Mouse (Mus musculus) forebrain, embryonic 10.5 days (tissue): ENCODE data around the gene Cdc42ep2. TPM values are rescaled to one million over a fixed set of nuclear protein-coding genes. Genes with fewer than 3 reads are reported as not detected.

Experiments
- DNase-seq: peaks from one replicate; pipeline ENCODE4 v3.0.0-alpha.2; 2017; ENCODE audit warnings: low spot score; ENCODE audit errors: extremely low spot score
- H3K27ac ChIP-seq: fragments of 300-500 bp; sonication (generic); 2 replicates; pipeline ENCODE4 v1.5.1; 2016; ENCODE audit warnings: mild to moderate bottlenecking
- H3K27me3 ChIP-seq: fragments of 300-500 bp; sonication (generic); 2 replicates; pipeline ENCODE4 v1.6.1; 2016; ENCODE audit warnings: mild to moderate bottlenecking; ENCODE audit not compliant: poor library complexity, severe bottlenecking
- H3K36me3 ChIP-seq: fragments of 300-500 bp; sonication (generic); replicated peaks from 2 replicates; pipeline ENCODE4 v1.6.1; 2016; ENCODE audit warnings: mild to moderate bottlenecking, moderate library complexity
- H3K4me1 ChIP-seq: fragments of 300-500 bp; sonication (generic); 2 replicates; pipeline ENCODE4 v1.6.1; 2016
- H3K4me3 ChIP-seq: fragments of 300-500 bp; sonication (generic); 2 replicates; pipeline ENCODE4 v1.5.1; 2016; ENCODE audit warnings: mild to moderate bottlenecking, moderate library complexity
- H3K9me3 ChIP-seq: fragments of 300-500 bp; sonication (generic); 2 replicates; pipeline ENCODE4 v1.6.1; 2016; ENCODE audit warnings: mild to moderate bottlenecking, moderate library complexity
- WGBS: fragments of 180-500 bp; shearing (Covaris S2); methylation state at CpG from one replicate; pipeline ENCODE4 v1.1.7; 2016; 5-methylcytosine and 5-hydroxymethylcytosine counted together
- polyA plus RNA-seq: library from polyadenylated mRNA; unstranded; fragments of >200 nt; fragmentation: Nextera tagmentation; extraction: Ambion mirVana; gene quantifications from 2 replicates; pipeline ENCODE4 v1.2.1, GENCODE M21; 2016

The Cdc42ep2 gene
- polyA plus RNA-seq, 1 experiment from 2014 or later: 1.5 TPM

DNA sequence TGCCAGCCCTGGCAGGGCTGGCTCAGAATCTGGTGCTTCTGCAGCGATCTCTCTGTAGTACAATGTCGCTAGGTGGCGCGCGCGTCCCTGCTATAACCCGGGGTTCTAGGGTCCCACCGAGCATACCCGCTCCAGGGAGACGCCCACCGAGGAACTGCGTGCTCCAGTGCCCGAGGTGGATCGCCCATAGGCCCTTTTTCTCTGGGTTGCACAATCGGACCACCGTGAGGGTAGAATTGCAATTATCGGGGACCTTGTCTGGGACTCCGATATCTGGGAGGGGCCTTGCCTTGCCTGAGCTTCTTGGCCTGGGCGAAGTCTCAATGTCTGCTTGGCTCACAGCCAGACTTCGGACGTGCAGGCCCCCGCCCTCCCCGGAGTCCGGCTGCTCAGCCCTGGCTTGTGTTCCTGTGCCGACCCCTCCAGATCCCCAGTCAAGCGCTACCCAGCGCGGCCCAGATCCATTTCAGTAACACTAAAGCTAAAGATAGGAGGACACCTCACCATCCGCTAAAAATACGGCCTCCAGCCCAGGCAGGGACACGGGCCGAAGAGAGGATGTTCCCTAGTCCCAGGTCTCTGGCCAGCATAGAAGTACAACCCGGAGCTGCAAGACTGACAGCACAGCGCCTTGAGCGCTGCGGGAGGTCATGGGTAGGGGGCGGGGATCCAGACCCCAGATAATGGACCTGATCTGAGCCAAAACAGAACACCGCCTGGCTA lies 465 bp downstream of the Cdc42ep2 start:
- no peaks in the 10 kb centered on the region for H3K36me3 ChIP-seq
- H3K27me3 ChIP-seq: peaks cover 26% of the 10 kb centered on the region
- H3K9me3 ChIP-seq: no peaks in the 10 kb centered on the region
- H3K4me1 ChIP-seq: peaks cover 49% of the 10 kb centered on the region
- under 1% methylated on average over 38 of the region's 38 CpGs for WGBS
- H3K4me3 ChIP-seq: peak overlapping the region; percentile 62
- peak overlapping the region; percentile 63 for H3K27ac ChIP-seq
- DNase-seq: peak; percentile 88

DNA sequence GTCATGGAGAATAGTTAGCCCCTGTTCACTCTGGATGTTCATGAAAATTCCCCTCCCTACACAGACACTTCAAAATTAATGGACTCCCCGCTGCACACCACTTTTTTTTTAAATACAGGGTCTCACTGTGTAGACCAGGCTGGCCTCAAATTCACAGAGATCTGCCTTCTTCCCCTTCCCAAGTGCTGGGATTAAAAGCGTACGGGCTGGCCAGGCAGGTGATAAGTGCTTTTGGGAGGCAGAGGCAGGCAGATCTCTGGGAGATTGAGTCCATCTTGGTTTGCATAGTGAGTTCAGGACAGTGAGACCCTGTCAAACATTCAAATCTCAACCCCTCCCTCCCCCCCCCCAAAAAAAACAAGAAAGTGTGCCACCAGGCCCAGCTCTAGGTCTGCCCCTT lies 1.7 kb downstream of the Cdc42ep2 start:
- Histone ChIP-seq H3K27ac (no peak overlapping the region), H3K4me1 (peaks cover 41% of the 10 kb centered on the region), H3K27me3 (peaks cover 26% of the 10 kb centered on the region), H3K4me3 (no peak overlapping the region), H3K36me3 (peaks cover 2% of the 10 kb centered on the region; the same call in 1 of the 2 replicates), H3K9me3 (no peaks in the 10 kb centered on the region)
- DNase-seq: no peak
- WGBS: 98% methylated on average over 3 of the region's 3 CpGs

DNA sequence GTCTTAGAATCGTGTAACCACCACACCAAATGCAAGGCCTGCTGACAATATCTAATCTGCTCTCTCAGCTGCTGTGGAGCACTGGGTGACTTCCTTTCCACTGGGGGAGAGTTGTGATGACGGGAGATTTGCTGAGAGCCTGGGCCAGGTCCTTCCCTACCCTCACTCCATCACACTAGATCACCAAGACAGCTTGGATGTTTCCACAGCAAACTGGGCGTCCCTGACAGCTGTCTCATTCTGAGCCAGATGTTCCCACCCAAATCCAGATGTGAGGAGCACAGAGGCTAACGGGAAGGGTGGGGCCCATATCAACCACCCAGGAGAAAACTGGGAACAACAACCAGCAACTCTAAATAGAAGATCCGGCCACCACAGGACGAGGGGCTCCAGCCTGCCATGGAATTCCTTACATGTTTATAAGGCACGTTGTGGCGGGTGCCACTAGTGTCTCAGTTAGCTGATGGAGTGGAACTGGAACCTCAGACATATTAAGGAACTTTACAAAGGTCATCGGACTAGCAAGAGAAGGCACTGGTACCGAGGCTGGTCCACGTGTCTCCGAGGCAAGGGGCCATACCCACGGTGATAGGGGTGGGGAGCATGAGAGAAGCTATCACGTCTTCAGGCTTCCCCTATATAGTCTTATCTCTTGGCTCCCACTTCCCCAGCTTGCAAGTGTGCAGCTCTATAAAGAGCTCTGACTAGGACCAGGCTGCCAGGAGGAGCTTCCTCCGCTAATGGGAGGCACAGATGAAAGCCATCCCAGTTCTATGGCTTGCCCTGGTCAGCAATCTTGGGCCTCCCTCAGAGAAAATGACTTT lies 2.3 kb downstream of the Cdc42ep2 start:
- 82% methylated on average over 15 of the region's 15 CpGs for WGBS
- 0 out of 2 replicates have a peak overlapping the region, but pooled peaks have one; percentile 8 for H3K27ac ChIP-seq

DNA sequence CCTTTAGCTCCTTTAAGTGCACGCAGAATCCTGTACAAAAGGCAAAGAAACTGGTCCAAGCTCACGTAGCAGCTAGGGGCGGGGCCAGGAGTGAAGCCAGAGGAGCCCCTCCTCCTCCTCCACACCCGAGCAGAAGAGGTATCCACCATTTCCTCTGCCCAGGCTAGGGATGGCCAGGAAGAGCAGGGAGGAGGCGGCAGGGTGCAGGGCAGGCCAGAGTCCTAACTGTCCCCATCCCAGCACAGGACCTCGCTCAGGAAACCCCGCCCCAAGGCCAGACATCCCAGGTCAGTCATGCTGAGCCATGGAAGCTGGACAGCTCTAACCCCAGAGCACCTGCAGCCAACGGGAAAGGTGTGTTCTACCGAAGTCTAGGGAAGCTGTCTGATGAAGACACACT lies 2.9 kb downstream of the Cdc42ep2 start:
- peak overlapping the region; percentile 23 for H3K4me3 ChIP-seq

More for the DNA sequence above, 2.3 kb downstream of the Cdc42ep2 start:
- Histone ChIP-seq H3K36me3 (peaks cover 9% of the 10 kb centered on the region), H3K9me3 (no peaks in the 10 kb centered on the region), H3K27me3 (peaks cover 26% of the 10 kb centered on the region), H3K4me1 (peaks cover 41% of the 10 kb centered on the region), H3K4me3 (peak overlapping the region; percentile 23)
- DNase-seq: no peak

DNA sequence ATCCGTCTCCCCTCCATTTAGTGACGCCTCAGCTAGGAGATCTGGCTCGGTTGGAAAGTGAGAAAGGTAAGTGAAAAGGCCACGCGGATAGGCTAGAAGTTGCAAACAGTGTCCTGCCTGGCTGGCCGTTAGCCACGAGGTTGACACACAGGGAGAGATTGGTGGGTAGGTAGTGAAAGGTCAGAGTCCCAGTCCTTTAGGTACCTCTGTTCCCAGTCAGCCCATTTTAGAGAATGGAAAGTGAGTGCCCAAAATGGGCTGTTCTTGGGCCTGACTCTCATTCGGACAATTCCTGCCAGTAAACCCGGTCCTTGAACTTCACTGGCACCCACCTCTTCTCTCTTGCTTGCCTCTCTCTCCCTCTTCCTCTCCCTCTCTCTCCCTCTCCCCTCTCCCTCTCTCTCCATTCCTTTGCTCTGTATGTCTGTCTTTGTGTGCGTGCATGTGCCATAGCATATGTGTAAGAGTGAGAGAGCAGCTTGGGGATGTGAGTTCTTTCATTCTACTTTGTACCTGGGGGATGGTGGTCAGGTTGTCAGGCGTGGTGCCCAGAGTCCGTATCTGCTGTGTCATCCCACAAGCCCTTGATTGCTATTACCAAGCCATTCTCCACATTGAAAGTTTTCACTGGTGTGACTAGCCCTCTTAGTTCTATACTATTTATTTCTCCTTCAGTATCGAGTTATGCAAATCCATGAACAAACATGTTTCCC lies 11.5 kb downstream of the Cdc42ep2 start, which contains the start of gene Dpf2:
Gene Dpf2 (minus strand): TSS at position 4 of the 713 bp plus-strand sequence.
- Histone ChIP-seq H3K9me3 (no peaks in the 10 kb centered on the region), H3K4me1 (peaks cover 40% of the 10 kb centered on the region), H3K27ac (peak within 1 kb of the TSS; percentile 97), H3K27me3 (no peaks in the 10 kb centered on the region), H3K36me3 (peaks cover 38% of the 10 kb centered on the region), H3K4me3 (peak within 1 kb of the TSS; percentile 88)
- WGBS: 21% methylated on average over 13 of the region's 13 CpGs
- no peak for DNase-seq

More for the DNA sequence above, 2.9 kb downstream of the Cdc42ep2 start:
- Histone ChIP-seq H3K27me3 (peaks cover 26% of the 10 kb centered on the region), H3K36me3 (peaks cover 12% of the 10 kb centered on the region), H3K9me3 (no peaks in the 10 kb centered on the region), H3K27ac (0 out of 2 replicates have a peak overlapping the region, but pooled peaks have one; percentile 8), H3K4me1 (peaks cover 37% of the 10 kb centered on the region)
- 20% methylated on average over 9 of the region's 9 CpGs for WGBS
- peak; percentile 36 for DNase-seq

DNA sequence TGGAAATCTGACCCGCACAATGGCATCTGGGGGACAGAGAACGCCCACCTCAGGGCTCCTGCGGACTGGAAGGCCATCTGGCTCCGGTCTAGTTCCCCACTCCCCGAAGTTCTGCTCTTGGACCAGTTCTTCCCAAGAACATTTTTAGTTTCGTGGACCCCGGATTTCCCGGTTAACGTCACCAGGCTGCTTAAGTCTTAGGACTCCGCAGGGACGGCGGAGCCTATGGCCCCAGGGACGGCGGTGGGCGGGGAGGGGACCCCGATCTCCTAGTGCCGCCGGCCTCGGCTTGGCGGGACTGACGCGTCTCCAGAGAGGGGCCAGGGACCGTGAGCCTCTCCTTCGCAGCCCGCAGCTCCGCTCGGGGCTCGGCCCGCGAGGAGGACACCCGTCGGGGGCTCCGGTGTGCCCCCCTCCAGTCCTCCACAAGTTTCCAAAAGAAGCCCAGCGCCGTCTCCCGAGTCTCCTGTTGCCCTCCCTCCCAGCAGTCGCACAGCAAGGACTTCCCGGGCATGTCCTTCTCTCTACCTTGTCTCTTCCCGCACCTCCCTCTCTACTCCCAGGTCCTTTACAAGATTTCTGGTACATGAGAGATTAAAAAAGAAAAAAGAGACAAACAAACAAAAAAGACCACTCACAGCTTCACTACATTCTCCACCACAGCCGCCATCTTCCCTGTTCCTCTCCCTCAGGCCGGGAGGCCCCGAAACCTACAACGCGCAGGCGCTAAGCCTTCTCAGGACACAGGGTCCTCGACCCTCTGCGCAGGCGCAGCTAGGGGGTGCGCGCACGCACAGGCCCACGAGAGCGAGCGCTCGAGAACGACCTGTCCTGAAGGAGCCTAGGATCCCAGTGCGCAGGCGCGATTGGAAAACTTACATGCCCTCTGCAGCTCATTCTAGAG lies 12.3 kb downstream of the Cdc42ep2 start:
- no peaks in the 10 kb centered on the region for H3K27me3 ChIP-seq
- WGBS: under 1% methylated on average over 58 of the region's 59 CpGs
- H3K4me1 ChIP-seq: peaks cover 40% of the 10 kb centered on the region
- H3K9me3 ChIP-seq: no peaks in the 10 kb centered on the region
- H3K4me3 ChIP-seq: peak overlapping the region; percentile 88
- peaks cover 38% of the 10 kb centered on the region for H3K36me3 ChIP-seq
- peak overlapping the region; percentile 97 for H3K27ac ChIP-seq
- peak; percentile 100 for DNase-seq

DNA sequence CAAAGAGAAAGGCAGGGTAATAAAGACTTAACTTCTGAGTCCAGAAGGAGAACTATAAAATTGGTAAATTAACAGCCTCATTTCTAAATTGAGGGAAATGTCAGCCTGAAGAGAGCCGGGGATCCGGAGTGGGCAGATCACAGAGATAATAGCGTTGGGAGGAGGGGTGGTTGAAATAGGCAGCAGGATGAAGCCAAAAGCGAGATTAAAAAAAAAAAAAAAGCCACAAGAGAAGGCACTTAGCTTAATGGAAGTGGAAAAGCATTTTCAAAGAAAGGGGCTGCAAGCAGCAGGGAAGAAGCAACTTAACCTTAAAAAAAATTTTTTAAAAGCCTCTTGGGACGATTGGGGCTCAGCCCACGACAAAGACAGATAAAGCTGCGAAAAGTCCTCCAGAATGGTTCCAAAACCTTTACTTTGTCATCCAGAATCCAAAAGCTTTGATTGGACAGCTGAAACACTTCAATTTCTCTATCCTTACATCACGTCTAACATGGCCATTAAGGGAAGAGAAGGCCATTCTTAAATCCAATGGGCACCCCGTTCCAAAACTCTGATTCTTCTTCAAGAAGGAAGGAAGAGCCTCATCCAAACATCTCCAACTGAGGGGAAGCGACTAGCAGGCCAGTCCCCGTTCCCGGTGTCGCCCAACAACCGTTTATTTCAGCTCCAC lies 13.1 kb downstream of the Cdc42ep2 start:
- Histone ChIP-seq H3K4me1 (peaks cover 40% of the 10 kb centered on the region), H3K4me3 (peak overlapping the region; percentile 88), H3K9me3 (no peaks in the 10 kb centered on the region), H3K27ac (peak overlapping the region; percentile 97), H3K36me3 (peaks cover 42% of the 10 kb centered on the region), H3K27me3 (no peaks in the 10 kb centered on the region)
- DNase-seq: no peak
- WGBS: 15% methylated on average over 14 of the region's 14 CpGs

DNA sequence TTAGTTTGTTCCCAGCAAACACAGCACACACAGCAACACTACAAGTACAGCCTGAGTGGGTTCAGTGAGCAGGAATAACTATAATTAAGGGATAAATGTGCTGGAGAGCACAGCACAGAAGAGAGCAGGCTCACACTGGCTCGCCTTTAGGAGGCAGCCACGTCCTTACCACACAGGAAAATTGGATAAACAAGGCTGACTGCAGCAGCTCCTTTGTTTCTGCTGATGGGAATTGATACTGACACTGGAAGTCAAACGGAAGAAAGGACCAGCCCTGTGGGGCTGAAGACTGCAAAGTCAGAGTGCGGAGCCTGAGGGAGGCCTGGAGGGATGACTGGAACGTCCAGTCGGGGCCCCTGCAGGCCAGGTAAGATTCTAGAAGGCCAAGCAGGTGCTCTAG lies 14.4 kb downstream of the Cdc42ep2 start:
- 68% methylated on average over 6 of the region's 6 CpGs for WGBS
- no peak for DNase-seq
- H3K27ac ChIP-seq: peak overlapping the region; percentile 3; the same call in 1 of the 2 replicates

DNA sequence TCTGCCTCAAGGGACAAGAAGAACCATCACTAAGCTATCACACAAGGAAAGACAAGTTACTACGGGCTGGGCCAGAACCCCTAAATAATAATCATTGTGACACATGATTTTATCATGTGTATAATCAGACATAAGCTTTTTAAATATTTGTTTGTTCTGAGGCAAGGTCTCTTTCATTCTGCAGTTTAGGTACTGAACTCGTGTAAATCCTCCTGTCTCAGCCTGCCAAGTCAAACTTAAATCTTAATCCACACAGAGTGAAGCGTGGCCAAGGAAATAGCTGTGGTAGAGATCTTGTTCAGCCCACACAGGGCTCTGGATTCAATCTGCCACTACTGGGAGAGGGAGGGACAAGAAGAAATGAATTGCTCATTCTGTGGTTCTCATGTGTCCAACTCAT lies 17.3 kb downstream of the Cdc42ep2 start:
- no peak for DNase-seq
- Histone ChIP-seq H3K27me3 (no peaks in the 10 kb centered on the region), H3K27ac (no peak overlapping the region), H3K4me3 (no peak overlapping the region), H3K4me1 (peaks cover 27% of the 10 kb centered on the region), H3K9me3 (no peaks in the 10 kb centered on the region), H3K36me3 (peaks cover 76% of the 10 kb centered on the region)
- 93% methylated on average over 3 of the region's 3 CpGs for WGBS

More for the DNA sequence above, 14.4 kb downstream of the Cdc42ep2 start:
- H3K4me3 ChIP-seq: peak overlapping the region; percentile 88
- H3K36me3 ChIP-seq: peaks cover 51% of the 10 kb centered on the region
- H3K27me3 ChIP-seq: no peaks in the 10 kb centered on the region
- H3K9me3 ChIP-seq: no peaks in the 10 kb centered on the region
- H3K4me1 ChIP-seq: peaks cover 40% of the 10 kb centered on the region

DNA sequence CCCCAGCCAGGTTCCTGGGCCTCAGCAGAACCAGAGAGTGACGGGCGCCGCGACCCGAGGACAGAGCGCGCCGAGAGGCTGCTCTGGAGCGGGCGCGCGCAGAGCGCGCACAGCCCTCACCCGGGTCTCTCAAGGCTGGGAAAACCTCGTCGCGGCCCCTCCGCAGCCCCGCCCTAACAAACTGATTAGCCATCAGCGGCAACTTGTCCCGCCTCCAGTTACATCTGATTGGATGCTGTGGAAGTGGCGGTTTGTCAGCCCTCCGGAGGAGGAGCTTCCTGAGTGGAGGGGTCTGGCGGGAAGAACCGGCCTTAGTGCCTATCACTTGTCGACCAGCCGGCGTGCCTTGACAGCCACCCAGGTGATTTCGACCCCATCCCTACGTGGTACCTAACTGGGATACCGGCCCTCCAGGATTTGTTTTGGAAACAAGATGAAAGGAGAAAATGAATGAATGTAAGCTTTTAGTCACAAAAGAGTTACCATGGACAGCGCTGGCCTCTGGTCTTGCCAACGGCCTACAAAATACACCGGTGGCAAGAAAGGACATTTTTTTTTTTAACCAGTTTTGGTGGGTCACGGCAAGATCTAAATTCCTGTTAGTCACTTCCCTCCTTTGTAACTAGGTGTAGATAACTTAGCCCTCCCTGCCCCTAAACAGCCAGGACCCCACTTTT lies 30.5 kb downstream of the Cdc42ep2 start, which contains the start of gene Tigd3:
Gene Tigd3 (minus strand): TSS at position 148 of the 677 bp plus-strand sequence.
- DNase-seq: peak; percentile 97
- WGBS: 6% methylated on average over 36 of the region's 36 CpGs
- Histone ChIP-seq H3K27me3 (no peaks in the 10 kb centered on the region), H3K9me3 (no peaks in the 10 kb centered on the region), H3K36me3 (peaks cover 61% of the 10 kb centered on the region), H3K4me1 (peaks cover 29% of the 10 kb centered on the region), H3K4me3 (peak within 1 kb of the TSS; percentile 76), H3K27ac (peak within 1 kb of the TSS; percentile 94)
